Mouse (Mus musculus): ENCODE data around the gene Uqcrh. TPM values are rescaled to one million over a fixed set of nuclear protein-coding genes. Genes with fewer than 3 reads are reported as not detected.

Gene Uqcrh
- polyA plus RNA-seq, 1 experiment: 433 TPM

GRCm38 (mm10) chr4:116105278-116105677, 30.4 kb upstream of the Uqcrh start:
- no peak overlapping the region for H3K4me3 ChIP-seq (ENCODE audit: low read depth, low read length)
- TF ChIP-seq EP300 (IDR thresholded peaks at IDR 0.05; ENCODE audit: insufficient read depth, low read depth, low read length): no peak
- no peak for TF ChIP-seq CTCF (IDR thresholded peaks at IDR 0.05; ENCODE audit: low read depth, low read length)
- no peak for TF ChIP-seq POLR2A (IDR thresholded peaks at IDR 0.05; ENCODE audit: insufficient read depth, low read length)
- peaks cover 66% of the 10 kb centered on the region for H3K36me3 ChIP-seq (ENCODE audit: control insufficient read depth, insufficient read depth, low read length, poor library complexity, severe bottlenecking)
- no peak overlapping the region for H3K9ac ChIP-seq (ENCODE audit: low read depth, poor library complexity, severe bottlenecking)
- H3K27ac ChIP-seq (ENCODE audit: insufficient read depth, low read length): no peak overlapping the region
- no peaks in the 10 kb centered on the region for H3K27me3 ChIP-seq (ENCODE audit: control insufficient read depth, insufficient read depth, low read length, poor library complexity, severe bottlenecking)
- no peaks in the 10 kb centered on the region; the same call in 1 of the 2 replicates for H3K9me3 ChIP-seq (replicated peaks; ENCODE audit: control insufficient read depth, insufficient read depth, low read length, poor library complexity, severe bottlenecking)
- no peaks in the 10 kb centered on the region for H3K4me1 ChIP-seq (ENCODE audit: control insufficient read depth, insufficient read depth, low read length)

GRCm38 (mm10) chr4:116100959-116101358, 26.1 kb upstream of the Uqcrh start:
- peaks cover 82% of the 10 kb centered on the region for H3K36me3 ChIP-seq (ENCODE audit: control insufficient read depth, insufficient read depth, low read length, poor library complexity, severe bottlenecking)
- no peaks in the 10 kb centered on the region for H3K27me3 ChIP-seq (ENCODE audit: control insufficient read depth, insufficient read depth, low read length, poor library complexity, severe bottlenecking)
- no peaks in the 10 kb centered on the region for H3K4me1 ChIP-seq (ENCODE audit: control insufficient read depth, insufficient read depth, low read length)
- H3K27ac ChIP-seq (ENCODE audit: insufficient read depth, low read length): no peak overlapping the region
- no peak for TF ChIP-seq CTCF (IDR thresholded peaks at IDR 0.05; ENCODE audit: low read depth, low read length)
- TF ChIP-seq POLR2A (IDR thresholded peaks at IDR 0.05; ENCODE audit: insufficient read depth, low read length): no peak
- no peak for TF ChIP-seq EP300 (IDR thresholded peaks at IDR 0.05; ENCODE audit: insufficient read depth, low read depth, low read length)
- H3K4me3 ChIP-seq (ENCODE audit: low read depth, low read length): no peak overlapping the region
- no peaks in the 10 kb centered on the region; the same call in 1 of the 2 replicates for H3K9me3 ChIP-seq (replicated peaks; ENCODE audit: control insufficient read depth, insufficient read depth, low read length, poor library complexity, severe bottlenecking)
- no peak overlapping the region for H3K9ac ChIP-seq (ENCODE audit: low read depth, poor library complexity, severe bottlenecking)

GRCm38 (mm10) chr4:116097211-116097610, 22.3 kb upstream of the Uqcrh start:
- Histone ChIP-seq H3K9me3 (replicated peaks; ENCODE audit: control insufficient read depth, insufficient read depth, low read length, poor library complexity, severe bottlenecking) (no peaks in the 10 kb centered on the region), H3K4me3 (ENCODE audit: low read depth, low read length) (no peak overlapping the region), H3K9ac (ENCODE audit: low read depth, poor library complexity, severe bottlenecking) (no peak overlapping the region), H3K4me1 (ENCODE audit: control insufficient read depth, insufficient read depth, low read length) (no peaks in the 10 kb centered on the region), H3K27me3 (ENCODE audit: control insufficient read depth, insufficient read depth, low read length, poor library complexity, severe bottlenecking) (no peaks in the 10 kb centered on the region), H3K36me3 (ENCODE audit: control insufficient read depth, insufficient read depth, low read length, poor library complexity, severe bottlenecking) (peaks cover 71% of the 10 kb centered on the region), H3K27ac (ENCODE audit: insufficient read depth, low read length) (no peak overlapping the region)
- TF ChIP-seq POLR2A (IDR thresholded peaks at IDR 0.05; ENCODE audit: insufficient read depth, low read length): no peak

GRCm38 (mm10) chr4:116096291-116096690, 21.4 kb upstream of the Uqcrh start:
- Histone ChIP-seq H3K9me3 (replicated peaks; ENCODE audit: control insufficient read depth, insufficient read depth, low read length, poor library complexity, severe bottlenecking) (no peaks in the 10 kb centered on the region), H3K27me3 (ENCODE audit: control insufficient read depth, insufficient read depth, low read length, poor library complexity, severe bottlenecking) (no peaks in the 10 kb centered on the region), H3K4me3 (ENCODE audit: low read depth, low read length) (no peak overlapping the region), H3K36me3 (ENCODE audit: control insufficient read depth, insufficient read depth, low read length, poor library complexity, severe bottlenecking) (peaks cover 66% of the 10 kb centered on the region), H3K27ac (ENCODE audit: insufficient read depth, low read length) (no peak overlapping the region), H3K4me1 (ENCODE audit: control insufficient read depth, insufficient read depth, low read length) (no peaks in the 10 kb centered on the region), H3K9ac (ENCODE audit: low read depth, poor library complexity, severe bottlenecking) (no peak overlapping the region)
- TF ChIP-seq POLR2A (IDR thresholded peaks at IDR 0.05; ENCODE audit: insufficient read depth, low read length): no peak
- TF ChIP-seq CTCF (IDR thresholded peaks at IDR 0.05; ENCODE audit: low read depth, low read length): no peak
- TF ChIP-seq EP300 (IDR thresholded peaks at IDR 0.05; ENCODE audit: insufficient read depth, low read depth, low read length): no peak

- Histone ChIP-seq H3K9ac (ENCODE audit: low read depth, poor library complexity, severe bottlenecking) (no peak overlapping the region), H3K27ac (ENCODE audit: insufficient read depth, low read length) (no peak overlapping the region), H3K27me3 (ENCODE audit: control insufficient read depth, insufficient read depth, low read length, poor library complexity, severe bottlenecking) (no peaks in the 10 kb centered on the region), H3K36me3 (ENCODE audit: control insufficient read depth, insufficient read depth, low read length, poor library complexity, severe bottlenecking) (peaks cover 4% of the 10 kb centered on the region; the same call in 1 of the 2 replicates), H3K4me1 (ENCODE audit: control insufficient read depth, insufficient read depth, low read length) (no peaks in the 10 kb centered on the region), H3K9me3 (replicated peaks; ENCODE audit: control insufficient read depth, insufficient read depth, low read length, poor library complexity, severe bottlenecking) (no peaks in the 10 kb centered on the region), H3K4me3 (ENCODE audit: low read depth, low read length) (0 out of 2 replicates have a peak overlapping the region, but pooled peaks have one; percentile 7)
- no peak for TF ChIP-seq CTCF (IDR thresholded peaks at IDR 0.05; ENCODE audit: low read depth, low read length)
- TF ChIP-seq POLR2A (IDR thresholded peaks at IDR 0.05; ENCODE audit: insufficient read depth, low read length): no peak
- TF ChIP-seq EP300 (IDR thresholded peaks at IDR 0.05; ENCODE audit: insufficient read depth, low read depth, low read length): no peak
These were observed 13.8 kb upstream of the Uqcrh start for GRCm38 (mm10) chr4:116088510-116089249.
